Mouse (Mus musculus): ENCODE results near the gene A530032D15Rik.
"Not testable (repeated sequence)": the region's sequence is repeated elsewhere in the genome, so short reads cannot be mapped to it uniquely, and the experiment has no call there.

A530032D15Rik gene

DNA sequence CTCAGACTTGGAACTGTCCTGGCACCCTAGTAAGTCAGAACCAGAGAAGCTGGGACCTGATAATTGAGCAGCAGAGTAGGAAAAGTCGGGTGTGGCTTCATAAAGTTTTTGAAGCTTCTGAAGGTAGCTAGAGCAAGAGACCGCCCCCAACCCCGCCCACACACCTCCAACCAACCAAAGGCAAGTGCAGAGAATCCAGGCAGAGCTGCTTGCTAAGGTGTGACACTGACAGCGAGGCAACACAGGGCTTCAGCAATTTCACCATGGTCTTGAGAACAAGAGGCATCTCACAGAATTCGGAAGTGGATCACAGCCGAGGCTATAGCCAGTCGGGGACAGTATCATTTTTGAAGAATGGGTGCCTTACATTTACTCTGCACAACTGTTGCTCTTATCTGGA, at the start of gene A530032D15Rik:
Gene A530032D15Rik (minus strand): TSS at position 101 of the 400 bp plus-strand sequence.
- not testable (repeated sequence) for DNase-seq (ENCODE audit: low spot score)

DNA sequence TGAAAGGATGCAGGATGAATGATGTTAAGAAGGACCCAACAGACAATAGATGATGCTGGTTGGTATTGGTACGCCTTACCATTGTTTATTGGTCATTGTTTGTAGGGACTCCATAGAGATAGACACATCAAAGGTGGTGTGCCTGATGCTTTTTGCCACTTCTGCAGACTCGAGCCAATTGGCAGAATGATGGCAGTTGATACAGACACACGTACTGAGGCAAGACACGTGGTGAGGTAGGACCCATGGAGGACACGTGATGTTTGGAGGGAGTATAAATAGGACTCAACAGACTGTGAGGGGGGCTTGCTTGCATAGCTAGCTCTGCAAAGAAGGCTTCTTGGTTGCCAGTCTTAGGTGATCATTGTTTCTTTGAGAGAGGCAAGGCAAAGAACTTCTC, 45.5 kb upstream of the A530032D15Rik start:
- DNase-seq (ENCODE audit: low spot score), result not testable (repeated sequence)

DNA sequence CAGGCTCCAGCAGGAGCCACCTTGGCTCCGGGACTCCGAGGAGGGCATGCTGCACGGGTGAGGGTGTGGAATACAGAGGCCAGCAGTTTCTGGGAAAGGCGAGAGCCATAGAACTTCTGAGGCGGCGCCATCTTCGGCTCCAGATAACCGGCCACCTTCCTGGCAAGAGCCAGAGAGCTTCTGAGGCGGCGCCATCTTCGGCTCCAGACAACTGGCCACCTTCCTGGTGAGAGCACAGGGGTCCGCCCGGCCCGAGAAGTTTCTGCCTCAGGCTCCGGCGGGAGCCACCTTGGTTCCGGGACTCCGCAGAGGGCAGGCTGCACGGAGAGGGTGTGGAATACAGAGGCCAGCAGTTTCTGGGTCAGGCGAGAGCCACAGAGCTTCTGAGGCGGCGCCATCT, 24.0 kb upstream of the A530032D15Rik start:
- not testable (repeated sequence) for DNase-seq (ENCODE audit: low spot score)

DNA sequence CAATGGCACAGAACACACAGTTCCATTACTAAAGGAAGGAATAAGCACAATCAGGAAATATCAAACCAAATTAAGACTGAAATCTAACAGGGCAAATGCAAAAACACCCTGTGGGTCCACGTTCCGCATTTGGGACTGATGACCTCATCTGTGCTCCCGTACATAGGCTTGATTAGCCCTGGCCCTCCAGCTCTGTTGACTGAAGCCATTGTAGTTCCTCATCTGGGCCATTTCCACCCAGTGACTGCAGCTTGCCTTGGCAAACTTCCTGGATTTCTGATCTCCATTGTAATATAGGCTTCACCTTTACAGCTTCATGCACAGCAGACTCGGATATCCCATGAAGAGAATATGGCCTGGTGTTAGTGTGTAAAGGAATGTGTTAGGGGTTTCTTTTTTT, 12.2 kb upstream of the A530032D15Rik start:
- not testable (repeated sequence) for DNase-seq (ENCODE audit: low spot score)

DNA sequence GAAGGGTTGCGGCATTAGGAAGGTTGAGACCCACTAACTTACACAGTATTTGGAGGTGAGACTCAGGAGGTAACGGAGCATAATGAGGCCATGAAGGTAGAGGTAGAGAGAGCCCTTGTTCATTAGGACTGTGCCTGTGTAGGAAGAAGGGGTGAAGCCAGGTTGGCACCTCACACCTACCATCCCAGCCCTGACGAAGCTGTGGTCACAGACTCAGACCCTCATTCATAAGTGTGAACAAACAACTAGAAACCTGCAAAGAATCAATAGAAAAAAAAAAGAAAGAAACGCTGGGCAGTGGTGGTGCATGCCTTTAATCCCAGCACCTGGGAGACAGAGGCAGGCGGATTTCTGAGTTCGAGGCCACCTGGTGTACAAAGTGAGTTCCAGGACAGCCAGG, 8.7 kb upstream of the A530032D15Rik start:
- not testable (repeated sequence) for DNase-seq (ENCODE audit: low spot score)

DNA sequence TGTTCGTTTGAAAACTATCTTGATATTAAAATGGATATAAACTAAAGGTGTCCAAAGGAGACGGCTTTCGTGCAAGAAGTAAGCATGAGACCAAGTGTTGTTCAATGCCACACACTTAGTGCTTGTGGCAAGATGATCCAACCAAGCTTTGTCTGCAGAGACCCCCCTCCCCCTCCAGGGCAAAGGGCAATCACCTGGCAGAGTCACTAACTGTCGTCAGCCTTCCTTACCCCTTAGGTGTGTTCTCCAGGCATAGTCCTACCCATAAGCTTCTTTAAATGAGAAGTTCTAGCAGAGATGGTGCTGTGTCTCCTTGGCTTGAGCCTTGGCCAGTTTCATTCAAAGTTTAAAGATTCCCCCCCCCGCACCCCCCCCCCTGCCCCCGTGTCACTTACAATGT, 7.9 kb upstream of the A530032D15Rik start:
- DNase-seq (ENCODE audit: low spot score), result not testable (repeated sequence)

DNA sequence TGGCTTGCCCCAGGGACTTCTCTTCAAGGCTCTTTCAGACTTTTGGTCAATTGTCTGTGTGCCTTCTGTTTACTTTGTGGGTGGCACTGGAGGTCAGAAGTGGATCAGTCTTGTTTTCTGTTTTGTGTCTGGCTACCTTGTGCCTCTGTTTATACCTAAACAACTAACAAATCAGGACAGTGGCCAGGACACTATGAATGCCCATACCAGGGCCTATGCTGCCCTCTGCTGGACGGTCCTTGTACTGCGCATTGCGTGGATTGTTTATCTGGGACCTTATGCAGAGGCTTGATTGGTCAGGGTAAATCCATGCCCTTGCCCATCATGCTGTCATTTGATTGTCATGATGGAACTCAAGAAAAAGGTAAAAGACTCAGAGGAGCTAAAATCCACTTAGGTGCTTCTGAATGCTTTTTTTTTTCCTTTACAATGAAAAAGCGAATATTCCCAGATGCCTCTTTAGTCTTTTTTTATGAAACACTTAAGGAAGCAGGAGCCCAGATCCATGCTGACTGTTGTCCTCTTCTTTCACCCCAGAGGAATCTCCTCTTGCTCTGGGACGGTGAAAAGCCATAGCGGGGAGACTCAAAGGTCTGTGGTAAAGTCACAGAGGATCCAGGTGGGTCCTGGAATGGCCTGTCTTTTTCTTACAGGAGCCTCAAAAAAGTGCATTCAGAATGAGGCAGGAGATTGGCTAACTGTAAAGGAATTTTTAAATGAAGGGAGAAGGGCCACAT, 5.2 kb upstream of the A530032D15Rik start:
- not testable (repeated sequence) for DNase-seq (ENCODE audit: low spot score)

DNA sequence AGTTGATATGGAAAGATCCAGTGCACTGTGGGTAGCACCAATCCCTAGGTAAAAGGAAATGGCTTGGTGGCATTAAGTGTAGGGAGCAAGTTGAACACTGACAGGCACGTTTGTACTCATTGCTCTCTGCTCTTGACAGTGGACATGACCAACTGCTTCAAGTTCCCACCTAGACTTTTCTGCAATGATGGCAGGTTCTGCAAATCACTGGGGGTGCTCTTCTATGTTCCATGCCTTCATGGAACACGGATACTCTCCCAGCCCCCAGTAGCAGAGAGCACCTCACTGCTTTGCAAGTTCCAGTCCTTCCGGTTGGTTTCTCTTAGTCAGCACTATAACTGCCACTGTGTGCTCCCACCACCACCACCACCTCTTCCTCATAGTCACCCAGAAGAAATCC, 4.4 kb upstream of the A530032D15Rik start:
- DNase-seq (ENCODE audit: low spot score), result peak; percentile 0

DNA sequence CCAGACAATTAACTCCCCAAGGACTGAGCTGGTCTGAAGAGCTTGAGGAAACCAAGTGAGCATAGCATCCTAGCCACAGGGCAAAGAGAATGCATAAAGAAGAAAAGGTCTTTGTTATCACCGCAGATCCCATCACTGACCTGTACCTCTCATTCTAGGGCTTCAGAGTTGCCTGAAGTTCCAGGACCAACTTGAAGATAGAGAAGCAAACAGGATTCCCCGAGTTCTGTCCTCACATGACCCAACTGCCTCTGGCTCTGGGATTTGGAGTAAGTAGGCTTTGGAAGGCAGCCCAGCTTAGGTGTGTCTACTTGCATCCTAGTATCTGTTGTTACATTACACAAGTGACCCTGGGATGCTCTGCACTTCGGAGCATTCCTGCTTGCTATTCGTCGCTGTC, 3.2 kb upstream of the A530032D15Rik start:
- not testable (repeated sequence) for DNase-seq (ENCODE audit: low spot score)

DNA sequence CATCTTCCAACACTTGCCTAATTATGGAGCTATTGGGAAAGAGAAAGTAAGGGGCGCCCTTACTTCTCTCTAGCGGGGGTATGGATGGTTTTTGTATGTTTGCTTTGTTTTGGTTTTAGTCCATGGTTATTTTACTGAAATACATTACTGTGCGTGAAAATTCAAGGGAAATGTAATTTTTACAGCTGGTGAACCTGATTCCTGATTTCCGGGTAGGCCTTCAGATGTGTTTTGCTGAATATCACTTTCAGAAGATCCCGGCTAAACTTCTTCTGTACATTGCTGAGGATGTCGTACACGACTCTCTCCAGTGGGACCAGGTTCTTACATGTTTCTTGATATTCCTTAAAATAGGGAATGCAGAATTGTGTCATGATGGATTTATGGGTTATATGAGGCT, 2.6 kb upstream of the A530032D15Rik start:
- DNase-seq (ENCODE audit: low spot score), result not testable (repeated sequence)

DNA sequence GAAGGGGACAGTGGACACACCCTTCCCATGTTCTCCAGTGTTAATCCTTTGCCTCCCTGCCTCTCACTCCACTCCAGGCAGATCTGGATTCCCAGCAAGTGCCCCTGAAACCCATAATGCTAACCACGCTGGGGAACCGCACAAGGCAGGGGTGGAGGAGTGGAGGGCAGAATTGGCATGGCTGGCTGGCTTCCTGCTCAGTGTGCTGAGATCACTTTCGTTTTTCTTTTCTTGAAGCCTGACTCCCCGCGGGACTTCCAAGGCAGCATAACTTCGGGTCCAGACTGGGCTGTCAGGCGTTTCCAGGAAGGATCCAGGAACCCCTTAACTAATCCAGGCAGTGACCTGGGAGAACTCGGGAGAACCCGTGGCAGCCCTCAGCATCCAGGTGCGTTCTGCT, 1.9 kb upstream of the A530032D15Rik start:
- DNase-seq (ENCODE audit: low spot score), result not testable (repeated sequence)

DNA sequence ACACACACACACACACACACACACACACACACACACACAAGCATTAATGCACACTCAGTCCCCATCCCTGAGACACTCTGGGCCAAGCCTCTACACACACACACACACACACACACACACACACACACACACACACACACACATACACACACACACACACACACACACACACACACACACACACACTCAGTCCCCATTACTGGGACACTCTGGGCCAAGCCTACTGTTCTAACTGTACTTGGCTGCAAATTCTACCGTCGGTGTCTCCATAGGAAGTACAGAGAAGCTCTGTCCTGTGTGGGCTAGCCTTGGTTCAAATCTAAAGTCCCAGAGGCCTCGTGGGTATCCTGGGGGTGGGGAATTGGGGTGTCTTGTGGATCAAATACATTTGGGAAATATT, 1.2 kb upstream of the A530032D15Rik start:
- not testable (repeated sequence) for DNase-seq (ENCODE audit: low spot score)

DNA sequence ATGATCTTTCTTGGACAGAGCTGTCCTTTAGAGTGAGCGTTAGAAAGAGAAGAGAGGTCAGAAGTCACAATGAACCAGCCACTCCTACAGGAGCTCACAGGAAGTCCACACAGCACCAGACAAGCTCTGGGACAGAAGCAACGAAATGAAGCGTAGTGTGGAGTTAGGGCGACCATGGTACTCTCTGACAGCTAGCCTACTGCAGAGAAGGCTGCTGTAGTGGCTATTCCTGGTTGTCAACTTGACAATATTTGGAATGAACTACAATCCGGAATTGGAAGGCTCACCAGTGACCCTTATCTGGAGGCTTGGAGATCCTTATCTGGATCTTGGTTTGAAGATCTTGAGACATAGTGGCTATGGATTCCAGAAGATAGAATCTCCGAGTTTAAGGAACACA, 3.6 kb downstream of the A530032D15Rik start:
- not testable (repeated sequence) for DNase-seq (ENCODE audit: low spot score)

DNA sequence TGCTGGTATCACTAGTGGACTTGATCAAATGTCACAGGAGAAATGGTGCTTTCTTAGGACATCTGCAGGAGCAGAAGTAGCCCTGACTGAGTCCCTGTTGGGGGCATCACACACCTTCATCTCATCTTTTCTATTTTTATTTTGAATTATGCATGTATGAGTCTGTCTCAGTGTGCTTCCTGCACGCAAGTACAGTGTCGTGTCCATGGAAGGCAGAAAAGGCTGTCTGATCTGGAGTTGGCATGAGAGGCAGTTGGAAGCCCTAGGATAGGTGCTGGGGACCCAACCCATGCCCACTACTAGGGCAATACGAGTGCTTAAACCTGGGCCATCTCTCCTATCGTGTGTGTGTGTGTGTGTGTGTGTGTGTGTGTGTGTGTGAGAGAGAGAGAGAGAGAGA, 4.3 kb downstream of the A530032D15Rik start:
- DNase-seq (ENCODE audit: low spot score), result not testable (repeated sequence)

DNA sequence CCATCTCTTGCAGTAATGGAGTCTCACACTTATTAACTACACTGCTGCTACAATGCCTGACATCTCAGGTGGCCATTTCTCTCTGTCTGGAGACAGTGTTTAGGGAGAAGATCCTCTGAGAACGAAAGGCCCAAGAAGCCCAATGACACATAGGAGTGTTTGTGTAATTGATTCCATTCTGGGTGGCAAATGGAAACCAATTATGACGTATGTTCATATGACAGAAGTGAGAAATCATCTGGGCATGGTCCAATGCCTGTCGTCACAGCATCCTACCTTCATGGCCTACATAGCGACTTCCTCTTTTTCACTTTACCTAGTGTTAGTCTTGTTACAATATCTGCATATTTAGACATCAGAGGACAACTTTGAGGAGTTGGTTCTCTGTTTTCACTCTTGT, 7.9 kb downstream of the A530032D15Rik start:
- not testable (repeated sequence) for DNase-seq (ENCODE audit: low spot score)

DNA sequence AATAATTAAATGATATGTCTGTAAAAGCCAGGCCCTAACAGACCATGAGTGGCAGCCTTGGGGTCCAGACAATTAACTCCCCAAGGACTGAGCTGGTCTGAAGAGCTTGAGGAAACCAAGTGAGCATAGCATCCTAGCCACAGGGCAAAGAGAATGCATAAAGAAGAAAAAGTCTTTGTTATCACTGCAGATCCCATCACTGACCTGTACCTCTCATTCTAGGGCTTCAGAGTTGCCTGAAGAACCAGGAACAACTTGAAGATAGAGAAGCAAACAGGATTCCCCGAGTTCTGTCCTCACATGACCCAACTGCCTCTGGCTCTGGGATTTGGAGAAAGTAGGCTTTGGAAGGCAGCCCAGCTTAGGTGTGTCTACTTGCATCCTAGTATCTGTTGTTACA, 9.8 kb downstream of the A530032D15Rik start, which contains the start of gene Gm10553:
Gene Gm10553 (plus strand): TSS at position 301 of the 400 bp plus-strand sequence.
- DNase-seq (ENCODE audit: low spot score), result not testable (repeated sequence)

DNA sequence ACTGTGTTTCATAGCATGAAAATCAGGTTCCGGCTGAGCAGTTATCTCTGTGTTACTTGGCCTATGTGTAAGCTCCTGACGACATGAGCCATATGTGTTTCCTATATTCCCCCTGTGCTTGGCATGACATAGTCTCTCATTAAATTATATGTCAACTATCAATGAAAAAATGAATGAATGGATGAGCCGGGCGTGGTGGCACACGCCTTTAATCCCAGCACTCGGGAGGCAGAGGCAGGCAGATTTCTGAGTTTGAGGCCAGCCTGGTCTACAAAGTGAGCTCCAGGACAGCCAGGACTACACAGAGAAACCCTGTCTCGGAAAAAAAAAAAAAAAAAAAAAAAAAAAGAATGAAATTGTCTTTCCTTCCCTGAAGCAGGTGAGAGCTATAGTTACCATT, 10.6 kb downstream of the A530032D15Rik start:
- not testable (repeated sequence) for DNase-seq (ENCODE audit: low spot score)

DNA sequence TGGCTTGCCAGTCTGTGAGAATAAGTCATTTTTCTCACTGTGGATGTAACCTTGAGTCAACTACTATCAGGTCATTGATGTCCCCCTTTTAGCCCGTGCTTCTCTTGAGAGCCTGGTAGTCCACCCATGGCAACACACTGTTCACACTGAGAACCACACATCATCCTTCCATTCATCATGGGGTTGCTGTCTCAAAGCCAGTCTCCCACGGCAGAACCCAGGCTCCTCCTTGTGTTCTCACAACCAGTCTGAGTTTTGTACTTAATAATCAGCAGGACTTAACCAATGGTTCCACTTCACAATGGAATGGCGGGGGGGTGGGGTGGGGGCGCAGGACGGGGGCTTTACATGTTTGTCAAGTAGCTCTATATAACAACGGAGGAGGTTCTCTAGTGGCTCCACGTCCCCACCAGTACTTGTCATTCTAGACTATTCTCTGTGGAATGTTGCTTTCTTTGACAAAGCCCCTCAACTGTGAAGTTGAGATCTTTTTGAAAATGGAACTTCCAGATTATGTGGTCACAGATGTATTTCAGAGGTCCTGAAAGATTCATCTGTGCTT, 16.6 kb downstream of the A530032D15Rik start:
- DNase-seq (ENCODE audit: low spot score), result not testable (repeated sequence)

DNA sequence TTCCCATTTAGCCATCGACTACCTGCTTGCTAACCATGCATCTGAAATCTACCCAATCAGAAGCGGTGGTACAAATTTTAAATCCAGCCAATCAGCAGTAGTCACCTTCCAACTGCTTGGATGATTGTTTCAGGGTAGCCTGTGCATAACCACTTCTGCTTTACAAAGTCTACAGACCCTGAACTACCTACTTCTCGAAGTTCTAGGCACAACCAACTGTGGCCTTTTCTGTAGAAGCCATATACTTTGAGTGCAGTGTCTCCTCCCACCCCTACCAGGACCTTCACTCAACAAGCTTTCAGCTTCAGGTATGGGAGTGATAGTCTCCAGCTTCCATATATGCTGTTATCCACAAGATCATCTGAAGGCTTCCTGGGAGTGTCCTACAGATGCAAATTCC, 17.5 kb downstream of the A530032D15Rik start:
- DNase-seq (ENCODE audit: low spot score), result not testable (repeated sequence)

DNA sequence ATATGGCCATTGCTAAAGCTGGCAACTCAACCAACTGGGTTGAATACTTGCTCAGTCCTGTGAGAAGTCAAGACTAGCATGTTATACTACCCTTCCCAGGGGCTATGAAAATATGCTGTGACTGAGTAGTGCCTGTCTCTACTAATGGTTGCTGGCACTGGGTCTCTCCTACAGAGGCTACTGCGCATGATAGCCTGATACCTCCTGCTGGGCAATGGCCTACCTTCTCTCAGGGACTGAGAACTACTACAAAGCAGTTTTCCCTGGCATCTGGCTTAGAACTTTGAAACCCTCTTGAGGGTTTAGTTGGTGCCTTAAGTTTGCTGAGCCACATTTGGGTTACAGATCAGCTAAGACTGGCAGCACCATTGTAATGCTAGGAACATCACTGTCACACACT, 23.4 kb downstream of the A530032D15Rik start:
- DNase-seq (ENCODE audit: low spot score), result not testable (repeated sequence)

DNA sequence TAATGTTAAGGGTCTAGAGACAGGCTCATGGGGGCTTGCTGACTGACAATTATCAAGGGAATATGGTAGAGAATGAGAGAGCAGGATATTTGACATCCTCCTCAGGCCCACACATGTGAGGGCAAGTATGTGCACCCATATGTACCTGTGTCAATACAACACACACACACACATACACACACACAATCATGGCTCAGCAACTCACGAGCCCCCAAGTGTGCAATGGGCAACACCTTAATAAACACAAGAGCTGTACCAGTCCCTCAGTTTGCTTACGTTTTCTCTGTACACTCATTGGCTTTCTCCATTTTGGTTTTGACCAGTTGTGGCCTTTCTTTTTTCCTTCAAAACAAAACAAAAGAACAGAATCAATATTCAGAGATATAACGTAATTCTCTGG, 24.9 kb downstream of the A530032D15Rik start:
- DNase-seq (ENCODE audit: low spot score), result not testable (repeated sequence)

DNA sequence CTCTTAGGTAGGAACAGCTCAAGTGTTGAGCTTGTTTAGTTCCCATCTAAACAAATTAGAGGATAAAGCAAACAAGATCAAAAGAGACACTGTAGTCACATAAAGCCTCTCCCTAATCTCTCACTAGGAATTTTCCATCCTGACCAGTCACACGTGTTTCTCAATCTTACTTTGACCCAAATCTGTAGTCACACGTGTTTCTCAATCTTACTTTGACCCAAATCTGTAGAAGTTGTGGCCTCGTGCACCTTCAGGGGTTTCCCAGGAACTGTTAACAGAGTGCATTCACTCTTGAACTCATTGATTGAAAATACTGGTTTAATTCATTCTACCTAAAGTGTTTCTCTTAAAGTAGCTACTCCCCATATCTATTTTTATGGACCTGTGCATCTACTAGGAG, 36.6 kb downstream of the A530032D15Rik start:
- DNase-seq (ENCODE audit: low spot score), result not testable (repeated sequence)

DNA sequence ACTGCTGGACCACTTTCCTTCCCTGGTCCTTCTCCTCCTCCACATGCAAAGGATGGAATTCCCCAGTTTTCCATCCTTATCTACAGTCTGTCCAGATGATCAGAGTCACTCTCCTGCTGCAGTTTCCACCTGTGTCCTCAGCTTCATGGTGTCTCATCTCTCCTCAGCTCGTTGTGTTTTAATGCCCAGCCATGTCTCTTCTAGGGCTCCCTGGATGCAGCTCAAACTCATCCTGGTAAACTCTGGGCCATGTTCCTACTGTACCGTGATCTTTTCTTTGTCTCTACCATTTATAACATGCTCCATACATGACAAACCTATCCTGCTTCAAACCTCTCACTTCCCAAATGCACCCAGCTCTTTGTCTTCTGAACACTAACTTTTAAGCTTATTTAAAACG, 38.0 kb downstream of the A530032D15Rik start:
- not testable (repeated sequence) for DNase-seq (ENCODE audit: low spot score)

All from embryo, embryonic 10.5 days (tissue).